Mouse (Mus musculus): ENCODE measurements at regions not wholly inside any gene's neighbourhood (a gene's known extent, or its start where the extent isn't known, plus 50 kb on each side); places are given as distances from the start of the nearest gene placed in this dataset.

DNA sequence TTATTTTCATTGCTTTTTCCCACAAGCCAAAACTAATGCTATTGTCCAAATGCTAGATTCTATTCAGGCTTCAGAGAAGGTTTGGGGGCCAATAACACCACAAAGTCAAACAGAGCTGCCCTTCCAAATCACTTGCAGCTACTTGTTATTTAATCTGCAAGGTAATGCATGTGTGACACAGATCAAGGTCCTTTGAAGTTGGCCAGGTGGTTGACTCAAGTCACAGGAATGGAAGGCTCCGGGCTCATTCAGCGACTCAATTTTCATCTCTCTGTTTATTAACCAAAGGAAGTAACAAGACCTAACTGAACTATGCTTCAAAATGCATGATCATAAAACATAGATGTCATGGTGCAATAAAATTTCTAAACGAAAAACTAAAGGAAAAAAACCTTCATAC is 300.0 kb upstream of the 1700008P02Rik start:
- TF ChIP-seq POLR2A (IDR thresholded peaks at IDR 0.05; ENCODE audit: insufficient read depth, low read depth, low read length) (no peak), CTCF (IDR thresholded peaks at IDR 0.05; ENCODE audit: insufficient read depth, low read depth, low read length) (no peak)
